Mouse (Mus musculus) cerebellum, adult 2 months (tissue): ENCODE results near the gene Hoxd4. TPM values are rescaled to one million over a fixed set of nuclear protein-coding genes. Genes with fewer than 3 reads are reported as not detected.

Experiments
- DNase-seq, 2 experiments: peaks; one replicate each; pipeline ENCODE4 v3.0.0; 2021
- H3K27ac ChIP-seq: fragments of 200-500 bp; 2 replicates; pipeline ENCODE4 v1.5.1; 2012; ENCODE audit warnings: low read length, control low read depth, inconsistent platforms; ENCODE audit not compliant: insufficient read depth
- H3K27me3 ChIP-seq: fragments of 200-500 bp; 2 replicates; pipeline ENCODE4 v1.6.1; 2012; ENCODE audit warnings: inconsistent platforms, mild to moderate bottlenecking, low read length, moderate library complexity; ENCODE audit not compliant: control insufficient read depth, insufficient read depth
- H3K4me1 ChIP-seq: fragments of 200-500 bp; 2 replicates; pipeline ENCODE4 v1.6.1; 2011; ENCODE audit warnings: low read length; ENCODE audit not compliant: control insufficient read depth, insufficient read depth
- H3K4me3 ChIP-seq: fragments of 200-500 bp; replicated peaks from 2 replicates; pipeline ENCODE3; 2011; ENCODE audit warnings: mild to moderate bottlenecking, low read depth, low read length, control low read depth; ENCODE audit not compliant: insufficient read depth
- CTCF ChIP-seq: fragments of 200-500 bp; IDR thresholded peaks from 2 replicates; pipeline ENCODE4 v1.5.1; 2011; ENCODE audit warnings: low read depth, mild to moderate bottlenecking, control low read depth, low read length, moderate library complexity, borderline replicate concordance; ENCODE audit not compliant: insufficient read depth
- POLR2A ChIP-seq: fragments of 200-500 bp; IDR thresholded peaks from 2 replicates; pipeline ENCODE4 v1.6.1; 2011; ENCODE audit warnings: low read length, control low read depth, borderline replicate concordance; ENCODE audit not compliant: insufficient read depth
- WGBS: fragments of 180-500 bp; shearing (Covaris S2); methylation state at CpG from one replicate; pipeline ENCODE4 v1.1.7; 2018; 5-methylcytosine and 5-hydroxymethylcytosine counted together
- polyA plus RNA-seq: library from polyadenylated mRNA; depleted of rRNA; stranded (reverse); fragments of >200 nt; gene quantifications from 2 replicates; pipeline ENCODE4 v1.2.3, GENCODE M21; 2012

Gene Hoxd4
- polyA plus RNA-seq, 1 experiment = 2.8 TPM

- H3K4me1 ChIP-seq = no peaks in the 10 kb centered on the region
- H3K27me3 ChIP-seq = peaks cover 4% of the 10 kb centered on the region; the same call in 1 of the 2 replicates
- DNase-seq = no peak
- TF ChIP-seq POLR2A (no peak), CTCF (no peak)
- no peak overlapping the region for H3K27ac ChIP-seq
- H3K4me3 ChIP-seq = no peak overlapping the region
- WGBS = 5% methylated on average over 5 of the region's 5 CpGs
Measured at GRCm38 (mm10) chr2:74720955-74721491, 9.3 kb downstream of the Hoxd4 start.

DNA sequence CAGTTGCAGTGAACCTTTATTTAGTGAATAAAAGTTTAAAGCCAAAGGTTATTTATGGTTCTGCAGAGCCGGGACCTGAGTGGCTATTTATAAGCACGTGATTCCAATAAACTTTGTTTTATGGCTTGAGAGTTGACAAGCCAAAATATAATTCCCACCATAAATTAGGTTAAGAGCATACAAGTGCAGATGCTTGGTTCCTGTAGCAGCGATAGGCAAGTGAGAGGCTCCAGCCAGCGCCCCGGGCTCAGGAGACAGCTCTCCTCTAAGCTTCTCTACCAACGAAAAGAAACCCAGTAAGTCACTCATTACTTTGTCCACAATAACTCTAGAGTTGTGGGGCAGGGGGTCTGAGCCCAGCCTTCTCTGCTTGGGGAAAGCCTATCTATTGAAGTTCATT is 10.2 kb downstream of the Hoxd4 start:
- H3K27me3 ChIP-seq = peaks cover 6% of the 10 kb centered on the region; the same call in 1 of the 2 replicates
- WGBS = 8% methylated on average over 6 of the region's 6 CpGs
- DNase-seq = no peak

DNA sequence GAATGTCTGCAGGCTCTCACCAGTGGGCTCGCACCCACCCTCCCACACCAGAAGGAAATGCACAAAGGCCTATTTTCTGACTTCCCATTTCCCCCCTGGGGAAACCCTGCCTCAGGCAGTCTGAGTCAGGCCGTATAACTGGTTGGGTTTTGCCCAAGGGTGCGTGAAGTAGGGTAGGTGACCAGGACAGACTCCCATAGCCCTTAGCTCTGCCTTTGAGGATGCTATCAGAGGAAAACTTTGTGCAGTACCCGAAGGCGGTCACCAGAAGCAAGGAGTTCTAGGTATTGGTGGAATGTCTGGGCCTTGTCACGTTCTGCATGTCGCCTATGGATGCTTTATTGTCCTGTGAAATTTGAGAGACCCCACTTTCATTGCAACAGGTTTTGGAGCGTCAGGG is 11.2 kb downstream of the Hoxd4 start:
- TF ChIP-seq POLR2A = no peak
- no peak for TF ChIP-seq CTCF
- Histone ChIP-seq H3K27ac (no peak overlapping the region), H3K27me3 (peaks cover 9% of the 10 kb centered on the region; the same call in 1 of the 2 replicates), H3K4me3 (no peak overlapping the region), H3K4me1 (no peaks in the 10 kb centered on the region; the same call in 1 of the 2 replicates)
- 5% methylated on average over 8 of the region's 8 CpGs for WGBS
- no peak for DNase-seq

More for the DNA sequence above, 10.2 kb downstream of the Hoxd4 start:
- Histone ChIP-seq H3K27ac (no peak overlapping the region), H3K4me3 (no peak overlapping the region), H3K4me1 (no peaks in the 10 kb centered on the region)
- no peak for TF ChIP-seq CTCF
- TF ChIP-seq POLR2A = no peak

DNA sequence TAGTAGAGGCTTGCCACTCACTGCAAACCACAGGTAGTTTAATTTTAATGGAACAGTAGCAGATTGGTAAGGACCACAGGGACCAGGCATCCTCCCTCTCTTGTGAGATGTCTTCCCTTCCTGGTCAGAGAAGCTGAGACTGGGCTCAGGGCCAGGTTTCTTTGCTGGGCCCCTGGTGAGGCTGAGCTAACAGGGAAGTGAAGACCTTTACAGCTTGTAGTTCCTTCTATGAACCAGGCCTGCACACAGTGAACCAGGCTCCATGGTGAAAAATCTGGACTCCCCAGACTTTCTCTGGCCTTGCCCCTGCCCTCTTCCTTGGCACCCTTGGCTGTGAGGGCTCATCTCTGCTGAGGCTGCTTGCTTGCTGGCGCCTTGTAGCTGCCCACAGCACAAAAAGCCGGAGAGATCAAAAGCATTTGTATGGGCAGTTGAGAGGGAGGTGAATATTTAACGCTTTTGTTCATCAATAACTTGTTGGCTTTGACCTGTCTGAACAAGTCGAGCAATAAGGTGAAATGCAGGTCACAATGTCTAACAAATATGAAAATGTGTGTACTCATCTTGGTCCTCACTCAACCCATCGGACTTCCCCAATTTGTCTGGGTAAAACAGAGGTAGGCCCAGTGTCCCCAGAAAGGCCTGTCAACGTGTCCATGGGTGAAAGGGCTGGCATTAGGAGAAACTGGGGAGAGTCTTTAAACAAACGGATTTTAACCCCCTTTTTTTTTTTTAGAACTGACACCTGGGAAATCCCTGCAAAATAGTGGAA is 12.7 kb downstream of the Hoxd4 start:
- peaks cover 9% of the 10 kb centered on the region; the same call in 1 of the 2 replicates for H3K27me3 ChIP-seq
- H3K27ac ChIP-seq = no peak overlapping the region
- TF ChIP-seq CTCF (no peak), POLR2A (no peak)
- no peaks in the 10 kb centered on the region; the same call in 1 of the 2 replicates for H3K4me1 ChIP-seq
- WGBS = 11% methylated on average over 7 of the region's 7 CpGs
- H3K4me3 ChIP-seq = no peak overlapping the region
- no peak for DNase-seq

DNA sequence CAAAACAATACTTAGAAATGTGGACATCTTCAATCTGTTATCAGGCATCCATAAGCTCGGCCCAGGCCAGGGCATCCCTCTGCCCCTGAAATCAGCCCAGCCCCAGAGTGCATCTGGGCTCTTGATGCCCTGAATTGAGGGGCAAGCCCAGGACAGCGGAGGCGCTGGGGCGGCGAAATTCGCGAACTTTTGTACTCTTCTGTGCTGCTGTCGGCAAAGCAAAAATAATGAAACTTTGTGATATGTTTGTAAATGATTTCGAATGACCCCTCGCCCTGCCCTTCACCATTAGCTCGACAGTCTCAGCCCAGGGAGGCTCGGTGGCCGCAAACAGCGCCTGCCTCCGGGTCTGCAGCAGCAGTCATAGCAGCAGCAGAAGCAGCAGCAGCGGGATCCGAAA is 13.4 kb downstream of the Hoxd4 start:
- no peak for DNase-seq
- no peak for TF ChIP-seq CTCF
- TF ChIP-seq POLR2A = no peak
- Histone ChIP-seq H3K4me1 (no peaks in the 10 kb centered on the region; the same call in 1 of the 2 replicates), H3K27me3 (peaks cover 9% of the 10 kb centered on the region; the same call in 1 of the 2 replicates), H3K27ac (no peak overlapping the region), H3K4me3 (no peak overlapping the region)
- WGBS = 4% methylated on average over 17 of the region's 17 CpGs

DNA sequence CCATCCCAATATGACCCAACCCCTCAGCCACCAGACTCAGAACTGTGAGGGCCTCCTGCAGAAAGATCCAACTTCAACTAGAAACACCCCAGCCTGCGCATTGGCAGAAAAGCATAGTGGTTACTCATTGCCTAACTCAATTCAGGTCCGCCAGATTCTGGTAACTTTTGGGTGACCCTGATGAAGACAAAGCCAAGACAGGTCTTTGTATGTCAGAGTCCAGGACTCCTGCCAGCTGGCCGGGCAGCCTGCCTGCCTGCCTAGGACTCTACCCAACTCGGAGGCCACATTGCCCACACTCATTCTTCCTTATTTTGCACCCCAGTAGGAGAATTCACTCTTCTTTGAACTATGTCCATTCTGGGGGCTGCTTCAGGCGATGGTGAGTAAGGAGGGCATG is 14.8 kb downstream of the Hoxd4 start, which contains the start of gene Gm28230:
Gene Gm28230, plus strand, starts transcription at position 178 of the 400 bp plus-strand sequence.
- 1% methylated on average over 5 of the region's 5 CpGs for WGBS
- DNase-seq = no peak

DNA sequence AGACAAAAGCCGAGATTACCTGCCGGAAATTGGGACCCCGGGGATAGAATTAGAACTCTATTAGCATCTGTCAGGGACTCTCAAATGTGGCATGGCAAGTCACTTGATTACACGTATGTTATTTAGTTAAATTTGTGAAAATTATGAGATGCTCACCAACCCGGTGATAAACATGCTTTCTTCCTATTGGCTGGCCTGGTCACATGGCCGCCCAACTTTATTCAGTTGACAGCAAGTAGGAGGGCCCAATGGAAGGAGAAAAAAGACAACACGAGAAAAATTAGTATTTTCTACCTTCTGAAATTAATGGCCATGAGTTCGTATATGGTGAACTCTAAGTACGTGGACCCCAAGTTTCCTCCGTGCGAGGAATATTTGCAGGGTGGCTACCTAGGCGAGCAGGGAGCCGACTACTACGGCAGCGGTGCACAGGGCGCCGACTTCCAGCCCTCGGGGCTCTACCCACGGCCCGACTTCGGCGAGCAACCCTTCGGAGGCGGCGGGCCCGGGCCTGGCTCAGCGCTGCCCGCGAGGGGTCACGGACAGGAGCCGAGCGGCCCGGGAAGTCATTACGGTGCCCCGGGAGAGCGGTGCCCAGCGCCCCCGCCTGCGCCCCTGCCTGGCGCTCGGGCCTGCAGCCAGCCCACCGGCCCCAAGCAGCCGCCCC is 15.4 kb downstream of the Hoxd4 start:
- H3K4me1 ChIP-seq = no peaks in the 10 kb centered on the region; the same call in 1 of the 2 replicates

More for the DNA sequence above, 14.8 kb downstream of the Hoxd4 start, which contains the start of gene Gm28230:
- no peak within 1 kb of the TSS for H3K4me3 ChIP-seq
- no peaks in the 10 kb centered on the region; the same call in 1 of the 2 replicates for H3K4me1 ChIP-seq
- peaks cover 11% of the 10 kb centered on the region; the same call in 1 of the 2 replicates for H3K27me3 ChIP-seq
- TF ChIP-seq CTCF (no peak), POLR2A (no peak)
- no peak within 1 kb of the TSS for H3K27ac ChIP-seq

More for the DNA sequence above, 15.4 kb downstream of the Hoxd4 start:
- Histone ChIP-seq H3K27ac (no peak overlapping the region), H3K4me3 (no peak overlapping the region), H3K27me3 (peaks cover 11% of the 10 kb centered on the region; the same call in 1 of the 2 replicates)
- DNase-seq = no peak
- 1% methylated on average over 43 of the region's 43 CpGs for WGBS
- no peak for TF ChIP-seq CTCF
